ENCODE assay signal across 8 mouse cellular contexts in the genomic region with DNA sequence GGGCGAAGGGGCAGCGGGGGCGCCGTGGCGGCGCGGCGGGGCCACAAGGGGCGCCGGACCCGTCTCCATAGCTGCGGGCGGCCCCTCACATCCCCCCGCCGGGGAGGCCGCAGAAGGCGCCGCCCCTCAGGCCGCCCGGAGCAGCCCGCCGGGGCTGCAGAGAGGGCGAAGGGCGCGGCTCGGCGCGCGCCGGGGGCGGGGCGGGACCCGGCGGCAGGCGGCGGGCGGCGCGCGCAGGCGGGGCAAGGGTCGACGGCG. TPM values are rescaled to one million over a fixed set of nuclear protein-coding genes. Genes with fewer than 3 reads are reported as not detected.
DNase-seq lines count a peak whose midpoint lies in the region; ATAC-seq and TF ChIP-seq lines count a peak whose summit lies in the region.

A gene (minus strand): TSS at position 174 of the 258 bp plus-strand sequence.

- peaks cover 8% of the 10 kb centered on the region; the same call in 1 of the 2 replicates for H3K4me1 ChIP-seq in cerebellum, adult 2 months (ENCODE audit: control insufficient read depth, insufficient read depth, low read length)
- peaks cover 82% of the 10 kb centered on the region for H3K4me1 ChIP-seq in E14TG2a.4 (replicated peaks; ENCODE audit: low read depth, low read length)
- peaks cover 35% of the 10 kb centered on the region for H3K4me1 ChIP-seq in forebrain, embryonic 12.5 days
- peaks cover 43% of the 10 kb centered on the region for H3K4me1 ChIP-seq in hindbrain, embryonic 10.5 days (replicated peaks)
- H3K4me1 ChIP-seq in liver, embryonic 12.5 days: peaks cover 59% of the 10 kb centered on the region
- H3K4me1 ChIP-seq in stomach, postnatal 0 days (replicated peaks; ENCODE audit: control insufficient read depth, insufficient read depth): peaks cover 3% of the 10 kb centered on the region; the same call in 1 of the 2 replicates

- ATAC-seq in forebrain, embryonic 12.5 days (ENCODE audit: low FRiP score): peak; percentile 37; the same call in 1 of the 2 replicates
- peak; percentile 54 for ATAC-seq in liver, embryonic 12.5 days
- ATAC-seq in stomach, postnatal 0 days (ENCODE audit: low FRiP score, low TSS enrichment): peak; percentile 44

- peak within 1 kb of the TSS; percentile 75 for H3K4me3 ChIP-seq in cerebellum, adult 2 months (replicated peaks; ENCODE audit: insufficient read depth, low read depth, low read length)
- H3K4me3 ChIP-seq in E14TG2a.4 (replicated peaks; ENCODE audit: low read length): peak within 1 kb of the TSS; percentile 95
- peak within 1 kb of the TSS; percentile 96 for H3K4me3 ChIP-seq in forebrain, embryonic 12.5 days (replicated peaks)
- peak within 1 kb of the TSS; percentile 86 for H3K4me3 ChIP-seq in hindbrain, embryonic 10.5 days
- peak within 1 kb of the TSS; percentile 96 for H3K4me3 ChIP-seq in liver, embryonic 12.5 days
- H3K4me3 ChIP-seq in stomach, postnatal 0 days (ENCODE audit: low read depth, low read length): peak within 1 kb of the TSS; percentile 93

- H3K4me2 ChIP-seq in forebrain, embryonic 12.5 days: peak within 1 kb of the TSS; percentile 100
- peak within 1 kb of the TSS; percentile 91 for H3K4me2 ChIP-seq in liver, embryonic 12.5 days
- H3K4me2 ChIP-seq in stomach, postnatal 0 days (replicated peaks; ENCODE audit: low read depth): peak within 1 kb of the TSS; percentile 98

- H3K27ac ChIP-seq in cerebellum, adult 2 months (ENCODE audit: insufficient read depth, low read length): peak within 1 kb of the TSS; percentile 70; the same call in 1 of the 2 replicates
- peak within 1 kb of the TSS; percentile 87 for H3K27ac ChIP-seq in forebrain, embryonic 12.5 days
- peak within 1 kb of the TSS; percentile 95 for H3K27ac ChIP-seq in hindbrain, embryonic 10.5 days
- H3K27ac ChIP-seq in liver, embryonic 12.5 days: peak within 1 kb of the TSS; percentile 99
- peak within 1 kb of the TSS; percentile 91 for H3K27ac ChIP-seq in stomach, postnatal 0 days (replicated peaks)

- no peak for TF ChIP-seq CTCF in cerebellum, adult 2 months (IDR thresholded peaks at IDR 0.05; ENCODE audit: borderline replicate concordance, insufficient read depth, low read depth, low read length)
- TF ChIP-seq CTCF in E14TG2a.4 (conservative IDR thresholded peaks at IDR 0.05; ENCODE audit: low read length): no peak
- no peak for TF ChIP-seq CTCF in stomach, postnatal 0 days (IDR thresholded peaks at IDR 0.05; ENCODE audit: low read depth)

- H3K9ac ChIP-seq in forebrain, embryonic 12.5 days: peak within 1 kb of the TSS; percentile 96
- peak within 1 kb of the TSS; percentile 98 for H3K9ac ChIP-seq in liver, embryonic 12.5 days
- peak within 1 kb of the TSS; percentile 92 for H3K9ac ChIP-seq in stomach, postnatal 0 days (ENCODE audit: low read length)

- no peak for TF ChIP-seq POLR2A in cerebellum, adult 2 months (IDR thresholded peaks at IDR 0.05; ENCODE audit: borderline replicate concordance, insufficient read depth, low read length)

- peaks cover 34% of the 10 kb centered on the region for H3K36me3 ChIP-seq in E14TG2a.4 (ENCODE audit: insufficient read depth, low read length)
- peaks cover 17% of the 10 kb centered on the region for H3K36me3 ChIP-seq in forebrain, embryonic 12.5 days (replicated peaks)
- peaks cover 15% of the 10 kb centered on the region for H3K36me3 ChIP-seq in hindbrain, embryonic 10.5 days
- H3K36me3 ChIP-seq in liver, embryonic 12.5 days: peaks cover 27% of the 10 kb centered on the region
- peaks cover 5% of the 10 kb centered on the region for H3K36me3 ChIP-seq in stomach, postnatal 0 days (ENCODE audit: control insufficient read depth, insufficient read depth, low read length)

- under 1% methylated on average over 35 of the region's 44 CpGs for WGBS in cerebellum, adult 2 months
- WGBS in forebrain, embryonic 12.5 days: 1% methylated on average over 12 of the region's 44 CpGs
- WGBS in hindbrain, embryonic 10.5 days: under 1% methylated on average over 43 of the region's 44 CpGs
- WGBS in liver, embryonic 12.5 days (ENCODE audit: insufficient replicate concordance): 2% methylated on average over 27 of the region's 44 CpGs
- WGBS in stomach, postnatal 0 days: 2% methylated on average over 9 of the region's 44 CpGs

- no peaks in the 10 kb centered on the region for H3K9me3 ChIP-seq in E14TG2a.4 (ENCODE audit: low read length)
- no peaks in the 10 kb centered on the region for H3K9me3 ChIP-seq in forebrain, embryonic 12.5 days
- H3K9me3 ChIP-seq in hindbrain, embryonic 10.5 days: no peaks in the 10 kb centered on the region
- H3K9me3 ChIP-seq in liver, embryonic 12.5 days (replicated peaks): no peaks in the 10 kb centered on the region
- no peaks in the 10 kb centered on the region for H3K9me3 ChIP-seq in stomach, postnatal 0 days (ENCODE audit: control insufficient read depth, low read length)

- peak in 1 of 2 experiments; percentile 64 for DNase-seq in cerebellum, adult 2 months
- DNase-seq in cerebellum, adult 11 months: no peak
- DNase-seq in hindbrain, embryonic 10.5 days (ENCODE audit: low spot score): no peak
- no peak for DNase-seq in stomach, postnatal 0 days (ENCODE audit: low spot score)
- DNase-seq in cerebellum, adult 8-10 months: no peak

- no peaks in the 10 kb centered on the region for H3K27me3 ChIP-seq in cerebellum, adult 2 months (ENCODE audit: control insufficient read depth, insufficient read depth, low read length)
- no peaks in the 10 kb centered on the region for H3K27me3 ChIP-seq in E14TG2a.4 (ENCODE audit: insufficient read depth, low read length)
- H3K27me3 ChIP-seq in forebrain, embryonic 12.5 days: 0 out of 2 replicates have a peak, but pooled peaks cover 5% of the 10 kb centered on the region
- H3K27me3 ChIP-seq in hindbrain, embryonic 10.5 days (ENCODE audit: insufficient read depth, poor library complexity, severe bottlenecking): peaks cover 27% of the 10 kb centered on the region
- no peaks in the 10 kb centered on the region for H3K27me3 ChIP-seq in liver, embryonic 12.5 days (replicated peaks)
- H3K27me3 ChIP-seq in stomach, postnatal 0 days (ENCODE audit: control insufficient read depth, insufficient read depth, low read length): no peaks in the 10 kb centered on the region

- no peak for TF ChIP-seq EP300 in stomach, postnatal 0 days (optimal IDR thresholded peaks at IDR 0.05)

RNA-seq across cellular contexts. Expression of the gene that starts here (rescaled TPM):
- polyA plus RNA-seq in cerebellum, adult 2 months (2012; rRNA removed): 72.4 and 83.9 TPM in 2 replicates
- 30.8 and 34.3 TPM in 2 replicates for polyA plus RNA-seq in forebrain, embryonic 12.5 days (2016; fragmentation: Nextera tagmentation; extraction: Ambion mirVana)
- 25.6 and 28.2 TPM in 2 replicates for polyA plus RNA-seq in hindbrain, embryonic 10.5 days (2016; fragmentation: Nextera tagmentation; extraction: Ambion mirVana)
- 26.7 and 30.9 TPM in 2 replicates for polyA plus RNA-seq in liver, embryonic 12.5 days (2016; fragmentation: Nextera tagmentation; extraction: Ambion mirVana)
- polyA plus RNA-seq in stomach, postnatal 0 days (2015; fragmentation: Nextera tagmentation; extraction: Ambion mirVana): 11.7 and 12.1 TPM in 2 replicates
